Mouse (Mus musculus) cerebellum, adult 2 months (tissue): ENCODE results near the gene Gm21897.

Experiments
- CTCF ChIP-seq: fragments of 200-500 bp; IDR thresholded peaks from 2 replicates; pipeline ENCODE4 v1.5.1; 2011; ENCODE audit warnings: low read depth, mild to moderate bottlenecking, control low read depth, low read length, moderate library complexity, borderline replicate concordance; ENCODE audit not compliant: insufficient read depth
- POLR2A ChIP-seq: fragments of 200-500 bp; IDR thresholded peaks from 2 replicates; pipeline ENCODE4 v1.6.1; 2011; ENCODE audit warnings: low read length, control low read depth, borderline replicate concordance; ENCODE audit not compliant: insufficient read depth

DNA sequence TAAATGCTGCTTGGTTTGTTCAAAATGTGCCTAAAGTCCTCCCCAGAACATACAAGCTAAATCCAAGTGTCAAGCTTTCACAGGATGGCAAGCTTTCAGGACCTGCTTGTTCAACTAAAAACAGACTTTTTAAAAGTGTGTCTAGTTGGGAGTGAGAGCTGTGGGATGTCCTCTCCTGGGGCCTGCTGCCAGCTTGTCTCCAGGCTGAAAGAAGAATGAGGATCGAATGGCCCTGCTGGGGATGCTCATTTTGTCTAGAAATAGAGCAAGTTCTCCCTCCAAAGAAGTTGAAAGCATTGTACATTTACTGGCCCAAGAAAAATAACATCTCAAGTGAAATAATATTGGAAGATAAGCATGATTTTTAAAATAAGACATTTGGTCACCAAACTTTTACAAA, 45.0 kb upstream of the Gm21897 start:
- TF ChIP-seq POLR2A (no peak), CTCF (no peak)
